Mouse (Mus musculus) layer of hippocampus, adult 8-10 months (tissue): ENCODE data around the gene Slc25a34. TPM values are rescaled to one million over a fixed set of nuclear protein-coding genes. Genes with fewer than 3 reads are reported as not detected.

ENCODE experiments used
- DNase-seq, 2 experiments: peaks; one replicate each; pipeline ENCODE4 v3.0.0; 2022; ENCODE audit warnings: low spot score in 2 of 2
- total RNA-seq, 4 experiments: library from RNA; stranded (reverse); gene quantifications; 2 replicates each; pipeline ENCODE4 v1.2.4; 2022

Gene Slc25a34
- total RNA-seq, 4 experiments from 2014 or later, result 2.9 to 4.5 (median 3.8) TPM

- DNase-seq, result no peak
Measured at GRCm38 (mm10) chr4:141618565-141619243, 4.9 kb downstream of the Slc25a34 start, which contains the start of gene Tmem82. Gene Tmem82 (minus strand): TSS chr4:141618633.

GRCm38 (mm10) chr4:141617863-141618564 is 5.6 kb downstream of the Slc25a34 start:
- DNase-seq, result no peak

- DNase-seq, result peak; percentile 43 to 53
Measured at GRCm38 (mm10) chr4:141617299-141617698, 6.3 kb downstream of the Slc25a34 start.

GRCm38 (mm10) chr4:141616811-141617210 is 6.8 kb downstream of the Slc25a34 start:
- DNase-seq, result no peak

- no peak for DNase-seq
Measured at GRCm38 (mm10) chr4:141614946-141615345, 8.7 kb downstream of the Slc25a34 start.

GRCm38 (mm10) chr4:141609538-141609937 is 14.1 kb downstream of the Slc25a34 start:
- DNase-seq, result no peak

GRCm38 (mm10) chr4:141605861-141606260 is 17.8 kb downstream of the Slc25a34 start, which contains the start of gene Fblim1:
Gene Fblim1 (minus strand): TSS chr4:141606096.
- no peak for DNase-seq

- no peak for DNase-seq
Measured at GRCm38 (mm10) chr4:141605421-141605820, 18.2 kb downstream of the Slc25a34 start.

- no peak for DNase-seq
Measured at GRCm38 (mm10) chr4:141604493-141604892, 19.1 kb downstream of the Slc25a34 start.

GRCm38 (mm10) chr4:141603921-141604320 is 19.7 kb downstream of the Slc25a34 start:
- DNase-seq, result no peak

GRCm38 (mm10) chr4:141602523-141603223 is 20.9 kb downstream of the Slc25a34 start:
- no peak for DNase-seq

GRCm38 (mm10) chr4:141601148-141601862 is 22.3 kb downstream of the Slc25a34 start:
- DNase-seq, result no peak

GRCm38 (mm10) chr4:141600364-141600763 is 23.3 kb downstream of the Slc25a34 start:
- DNase-seq, result no peak

GRCm38 (mm10) chr4:141599251-141600141 is 24.1 kb downstream of the Slc25a34 start:
- DNase-seq, result no peak

GRCm38 (mm10) chr4:141598894-141599250 is 24.7 kb downstream of the Slc25a34 start:
- DNase-seq, result no peak

GRCm38 (mm10) chr4:141598199-141598893 is 25.3 kb downstream of the Slc25a34 start:
- no peak for DNase-seq

GRCm38 (mm10) chr4:141596700-141597328 is 26.8 kb downstream of the Slc25a34 start:
- no peak for DNase-seq

GRCm38 (mm10) chr4:141595605-141596268 is 27.9 kb downstream of the Slc25a34 start:
- no peak for DNase-seq

- DNase-seq, result no peak
Measured at GRCm38 (mm10) chr4:141595138-141595537, 28.5 kb downstream of the Slc25a34 start.
